Mouse (Mus musculus) CH12.LX (cell line): ENCODE measurements at regions not wholly inside any gene's neighbourhood (a gene's known extent, or its start where the extent isn't known, plus 50 kb on each side); places are given as distances from the start of the nearest gene placed in this dataset.

Experiments used
- BHLHE40 ChIP-seq: IDR thresholded peaks from 2 replicates; pipeline ENCODE4 v1.6.1; 2011; ENCODE audit warnings: mild to moderate bottlenecking, low read depth, low read length, improper control_type of control experiment
- E2F4 ChIP-seq: IDR thresholded peaks from 2 replicates; pipeline ENCODE4 v1.6.1; 2011; ENCODE audit warnings: low read depth, low read length, improper control_type of control experiment; ENCODE audit not compliant: insufficient replicate concordance
- EP300 ChIP-seq: IDR thresholded peaks from 2 replicates; pipeline ENCODE4 v1.6.1; 2011; ENCODE audit warnings: low read length, improper control_type of control experiment
- HCFC1 ChIP-seq: IDR thresholded peaks from 2 replicates; pipeline ENCODE4 v1.6.1; 2012; ENCODE audit warnings: low read depth, mild to moderate bottlenecking, inconsistent platforms, low read length, improper control_type of control experiment
- IRF4 ChIP-seq: IDR thresholded peaks from 2 replicates; pipeline ENCODE4 v1.6.1; 2014; ENCODE audit warnings: low read depth, mild to moderate bottlenecking, inconsistent platforms, low read length, improper control_type of control experiment
- JUN ChIP-seq: IDR thresholded peaks from 2 replicates; pipeline ENCODE4 v1.6.1; 2011; ENCODE audit warnings: low read depth, mild to moderate bottlenecking, low read length, improper control_type of control experiment, moderate library complexity; ENCODE audit not compliant: insufficient read depth
- MAFK ChIP-seq: IDR thresholded peaks from 2 replicates; pipeline ENCODE4 v1.6.1; 2011; ENCODE audit warnings: low read length, improper control_type of control experiment; ENCODE audit not compliant: insufficient replicate concordance
- MAX ChIP-seq: IDR thresholded peaks from 2 replicates; pipeline ENCODE4 v1.6.1; 2011; ENCODE audit warnings: low read length, improper control_type of control experiment
- MAZ ChIP-seq: IDR thresholded peaks from 2 replicates; pipeline ENCODE4 v1.6.1; 2012; ENCODE audit warnings: low read depth, mild to moderate bottlenecking, inconsistent platforms, low read length, improper control_type of control experiment, moderate library complexity
- NRF1 ChIP-seq: IDR thresholded peaks from 2 replicates; pipeline ENCODE4 v1.6.1; 2014; ENCODE audit warnings: low read depth, mild to moderate bottlenecking, inconsistent platforms, low read length, improper control_type of control experiment, moderate library complexity
- POLR2A ChIP-seq: IDR thresholded peaks from 2 replicates; pipeline ENCODE4 v1.6.1; 2011; ENCODE audit warnings: low read depth, mild to moderate bottlenecking, improper control_type of control experiment, low read length
- POLR2AphosphoS2 ChIP-seq: IDR thresholded peaks from 2 replicates; pipeline ENCODE4 v1.6.1; 2011; ENCODE audit warnings: low read depth, low read length, improper control_type of control experiment
- ZC3H11A ChIP-seq: IDR thresholded peaks from 2 replicates; pipeline ENCODE4 v1.6.1; 2012; ENCODE audit warnings: low read depth, mild to moderate bottlenecking, inconsistent platforms, low read length, improper control_type of control experiment

DNA sequence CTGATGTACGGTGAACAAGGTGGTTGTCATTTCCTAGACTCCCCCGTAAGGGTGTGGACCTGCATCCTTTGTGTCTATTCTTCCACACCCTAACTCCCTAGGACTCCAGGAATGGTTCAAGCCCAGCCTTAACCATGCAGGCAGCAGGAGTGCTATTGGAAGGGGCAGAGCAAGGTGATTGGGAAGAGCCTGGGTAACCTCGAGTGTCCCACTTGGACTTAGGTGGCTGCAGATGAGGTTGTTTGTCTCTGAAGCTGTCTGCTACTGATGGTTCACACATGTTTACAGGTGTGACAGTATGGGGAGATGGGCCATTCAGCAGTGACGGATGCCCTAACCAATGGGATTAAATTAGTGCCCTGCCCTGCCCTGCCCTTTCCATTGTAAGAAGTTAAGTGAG lies 207.4 kb downstream of the Zfp326 start:
- TF ChIP-seq JUN (no peak), POLR2AphosphoS2 (no peak), MAX (no peak), POLR2A (no peak), BHLHE40 (no peak), MAZ (no peak), MAFK (no peak), IRF4 (no peak), E2F4 (no peak), HCFC1 (no peak), NRF1 (no peak), EP300 (no peak), ZC3H11A (no peak)
